Mouse (Mus musculus) frontal cortex, postnatal 10 days (tissue): ENCODE measurements at regions not wholly inside any gene's neighbourhood (a gene's known extent, or its start where the extent isn't known, plus 50 kb on each side); places are given as distances from the start of the nearest gene placed in this dataset.
A peak's percentile ranks its signal among the peaks of the same experiment; 100 is the strongest.

Source experiments
- DNase-seq, 2 experiments: peaks; one replicate each; pipeline ENCODE4 v3.0.0; 2022; ENCODE audit warnings: low spot score in 2 of 2, mixed read lengths in 1 of 2

GRCm38 (mm10) chr15:11712481-11713274 is 194.4 kb downstream of the Npr3 start:
- DNase-seq = no peak

- no peak for DNase-seq
These were observed 205.8 kb downstream of the Npr3 start for GRCm38 (mm10) chr15:11701246-11701645.

- DNase-seq = no peak
These were observed 207.2 kb downstream of the Npr3 start for GRCm38 (mm10) chr15:11699929-11700328.

- no peak for DNase-seq
These were observed 210.0 kb downstream of the Npr3 start for GRCm38 (mm10) chr15:11697060-11697459.

GRCm38 (mm10) chr15:11693772-11694270 is 213.3 kb downstream of the Npr3 start:
- no peak for DNase-seq

GRCm38 (mm10) chr15:11664839-11665379 is 242.2 kb downstream of the Npr3 start:
- no peak for DNase-seq

- DNase-seq = no peak
These were observed 251.9 kb downstream of the Npr3 start for GRCm38 (mm10) chr15:11655168-11655567.

GRCm38 (mm10) chr15:11646241-11646640 is 246.8 kb upstream of the Tars start:
- DNase-seq = no peak

- DNase-seq = no peak
These were observed 245.3 kb upstream of the Tars start for GRCm38 (mm10) chr15:11644779-11645178.

GRCm38 (mm10) chr15:11630654-11631053 is 231.2 kb upstream of the Tars start:
- no peak for DNase-seq

- DNase-seq = no peak
These were observed 227.0 kb upstream of the Tars start for GRCm38 (mm10) chr15:11626433-11626832.

- DNase-seq = no peak
These were observed 213.0 kb upstream of the Tars start for GRCm38 (mm10) chr15:11612416-11612815.

- DNase-seq = no peak
These were observed 210.7 kb upstream of the Tars start for GRCm38 (mm10) chr15:11610043-11610670.

- no peak for DNase-seq
These were observed 208.0 kb upstream of the Tars start for GRCm38 (mm10) chr15:11607489-11607888.

GRCm38 (mm10) chr15:11605677-11606076 is 206.2 kb upstream of the Tars start:
- no peak for DNase-seq

- no peak for DNase-seq
These were observed 197.6 kb upstream of the Tars start for GRCm38 (mm10) chr15:11597021-11597420.

GRCm38 (mm10) chr15:11590542-11591116 is 191.2 kb upstream of the Tars start:
- DNase-seq = peak in 1 of 2 experiments; percentile 17

GRCm38 (mm10) chr15:11589795-11590194 is 190.3 kb upstream of the Tars start:
- DNase-seq = no peak

GRCm38 (mm10) chr15:11586384-11586783 is 186.9 kb upstream of the Tars start:
- no peak for DNase-seq

- DNase-seq = no peak
These were observed 184.7 kb upstream of the Tars start for GRCm38 (mm10) chr15:11584155-11584554.

- no peak for DNase-seq
These were observed 178.9 kb upstream of the Tars start for GRCm38 (mm10) chr15:11578331-11578730.

- no peak for DNase-seq
These were observed 174.9 kb upstream of the Tars start for GRCm38 (mm10) chr15:11574359-11574758.
